Mouse (Mus musculus) bone marrow macrophage, adult 2 months (primary cell): ENCODE measurements around the gene Ppp1r14b. TPM values are rescaled to one million over a fixed set of nuclear protein-coding genes. Genes with fewer than 3 reads are reported as not detected.

Source experiments
- H3K27ac ChIP-seq: 2 replicates; pipeline ENCODE4 v1.5.1; 2012; ENCODE audit warnings: low read depth, low read length; ENCODE audit not compliant: insufficient read depth
- H3K4me1 ChIP-seq: 2 replicates; pipeline ENCODE4 v1.6.1; 2012; ENCODE audit warnings: low read length; ENCODE audit not compliant: control insufficient read depth, insufficient read depth
- H3K4me3 ChIP-seq: 2 replicates; pipeline ENCODE4 v1.5.1; 2012; ENCODE audit warnings: mild to moderate bottlenecking, low read length, moderate library complexity; ENCODE audit not compliant: insufficient read depth
- CTCF ChIP-seq: IDR thresholded peaks from 2 replicates; pipeline ENCODE4 v1.5.1; 2012; ENCODE audit warnings: low read depth, mild to moderate bottlenecking, low read length, moderate library complexity
- POLR2A ChIP-seq: IDR thresholded peaks from 2 replicates; pipeline ENCODE4 v1.6.1; 2012; ENCODE audit warnings: mild to moderate bottlenecking, low read depth, low read length, borderline replicate concordance
- polyA plus RNA-seq: library from polyadenylated mRNA; stranded (reverse); fragments of >200 nt; gene quantifications from 2 replicates; pipeline ENCODE4 v1.2.4, GENCODE M21; 2012; ENCODE audit not compliant: missing spikeins, insufficient read depth, insufficient read length

Ppp1r14b gene
- polyA plus RNA-seq, 1 experiment = 73.7 TPM

GRCm38 (mm10) chr19:6954046-6954445 is 20.7 kb upstream of the Ppp1r14b start:
- no peak overlapping the region for H3K27ac ChIP-seq
- H3K4me3 ChIP-seq = no peak overlapping the region
- peaks cover 14% of the 10 kb centered on the region for H3K4me1 ChIP-seq
- TF ChIP-seq CTCF = no peak
- no peak for TF ChIP-seq POLR2A

GRCm38 (mm10) chr19:6955424-6955823 is 19.3 kb upstream of the Ppp1r14b start:
- no peak overlapping the region for H3K4me3 ChIP-seq
- H3K4me1 ChIP-seq = peaks cover 7% of the 10 kb centered on the region
- no peak for TF ChIP-seq POLR2A
- no peak for TF ChIP-seq CTCF
- no peak overlapping the region for H3K27ac ChIP-seq

- no peak overlapping the region for H3K27ac ChIP-seq
- TF ChIP-seq CTCF = no peak
- no peak for TF ChIP-seq POLR2A
- H3K4me1 ChIP-seq = peaks cover 7% of the 10 kb centered on the region
- H3K4me3 ChIP-seq = no peak overlapping the region
Measured at GRCm38 (mm10) chr19:6956461-6956860, 18.3 kb upstream of the Ppp1r14b start.

- Histone ChIP-seq H3K4me3 (peak overlapping the region; percentile 76), H3K27ac (peak overlapping the region; percentile 22; the same call in 1 of the 2 replicates), H3K4me1 (peaks cover 18% of the 10 kb centered on the region)
- no peak for TF ChIP-seq CTCF
- TF ChIP-seq POLR2A = no peak
Measured at GRCm38 (mm10) chr19:6968491-6969271, 6.1 kb upstream of the Ppp1r14b start.

GRCm38 (mm10) chr19:6969291-6969664 is 5.5 kb upstream of the Ppp1r14b start:
- Histone ChIP-seq H3K27ac (no peak overlapping the region), H3K4me1 (peaks cover 22% of the 10 kb centered on the region), H3K4me3 (peak overlapping the region; percentile 76)
- TF ChIP-seq POLR2A (no peak), CTCF (no peak)

- Histone ChIP-seq H3K27ac (no peak overlapping the region), H3K4me3 (peak overlapping the region; percentile 76), H3K4me1 (peaks cover 22% of the 10 kb centered on the region)
- TF ChIP-seq POLR2A (no peak), CTCF (peak; percentile 63)
Measured at GRCm38 (mm10) chr19:6969665-6970381, 4.9 kb upstream of the Ppp1r14b start.

- no peak overlapping the region for H3K27ac ChIP-seq
- TF ChIP-seq POLR2A (no peak), CTCF (no peak)
- H3K4me3 ChIP-seq = no peak overlapping the region
Measured at GRCm38 (mm10) chr19:6970460-6971085, 4.2 kb upstream of the Ppp1r14b start.

GRCm38 (mm10) chr19:6971644-6972043 is 3.1 kb upstream of the Ppp1r14b start:
- Histone ChIP-seq H3K4me1 (peaks cover 22% of the 10 kb centered on the region), H3K4me3 (no peak overlapping the region), H3K27ac (no peak overlapping the region)
- TF ChIP-seq CTCF (no peak), POLR2A (no peak)

More at GRCm38 (mm10) chr19:6970460-6971085, 4.2 kb upstream of the Ppp1r14b start:
- H3K4me1 ChIP-seq = peaks cover 22% of the 10 kb centered on the region

- Histone ChIP-seq H3K27ac (no peak overlapping the region), H3K4me1 (peaks cover 24% of the 10 kb centered on the region), H3K4me3 (no peak overlapping the region)
- TF ChIP-seq CTCF (no peak), POLR2A (no peak)
Measured at GRCm38 (mm10) chr19:6972247-6972917, 2.4 kb upstream of the Ppp1r14b start.
